Mouse (Mus musculus): ENCODE results near the gene Slc9a1. TPM values are rescaled to one million over a fixed set of nuclear protein-coding genes. Genes with fewer than 3 reads are reported as not detected.

Slc9a1 gene
- 19.4 TPM for polyA plus RNA-seq (2017; shearing (Covaris generic))

DNA sequence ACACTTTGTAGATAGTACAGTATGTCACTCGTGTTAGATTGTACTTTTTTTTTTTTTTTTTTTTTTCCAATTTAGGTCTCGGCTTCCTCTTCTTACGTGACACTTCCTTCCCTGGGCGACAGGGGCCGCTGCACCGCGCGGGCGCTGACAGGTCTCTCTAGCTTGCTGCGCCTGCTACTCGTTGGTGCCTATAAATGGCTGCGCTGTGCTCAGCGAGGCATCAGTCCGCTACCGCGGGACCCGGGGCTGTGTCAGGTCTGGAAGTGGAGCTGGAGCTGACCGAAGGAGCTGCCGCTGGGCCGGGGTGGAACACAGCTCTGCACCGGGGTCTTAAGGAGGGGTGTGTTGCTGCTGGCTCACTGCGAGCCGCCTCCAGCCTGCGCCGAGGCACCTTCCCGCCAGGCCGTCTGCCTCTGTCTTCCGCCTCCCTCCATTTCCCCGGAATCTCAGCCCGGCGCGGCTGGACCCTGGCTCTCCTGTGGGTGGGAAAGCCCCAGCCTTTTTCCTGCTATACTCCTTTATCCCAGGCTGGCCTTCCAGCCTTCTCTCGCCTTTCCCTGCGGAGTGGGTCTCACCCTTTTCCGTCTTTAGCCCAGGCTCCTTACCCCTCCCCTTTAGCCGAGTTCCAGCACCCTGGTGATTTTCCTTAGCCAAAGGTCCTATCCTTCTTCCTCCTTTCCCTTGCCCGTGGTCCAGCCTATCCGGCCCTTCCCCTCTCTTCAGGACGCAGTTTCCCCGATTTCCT is at the start of gene Slc9a1:
Gene Slc9a1 (plus strand): TSS at position 154 of the 745 bp plus-strand sequence.

DNA sequence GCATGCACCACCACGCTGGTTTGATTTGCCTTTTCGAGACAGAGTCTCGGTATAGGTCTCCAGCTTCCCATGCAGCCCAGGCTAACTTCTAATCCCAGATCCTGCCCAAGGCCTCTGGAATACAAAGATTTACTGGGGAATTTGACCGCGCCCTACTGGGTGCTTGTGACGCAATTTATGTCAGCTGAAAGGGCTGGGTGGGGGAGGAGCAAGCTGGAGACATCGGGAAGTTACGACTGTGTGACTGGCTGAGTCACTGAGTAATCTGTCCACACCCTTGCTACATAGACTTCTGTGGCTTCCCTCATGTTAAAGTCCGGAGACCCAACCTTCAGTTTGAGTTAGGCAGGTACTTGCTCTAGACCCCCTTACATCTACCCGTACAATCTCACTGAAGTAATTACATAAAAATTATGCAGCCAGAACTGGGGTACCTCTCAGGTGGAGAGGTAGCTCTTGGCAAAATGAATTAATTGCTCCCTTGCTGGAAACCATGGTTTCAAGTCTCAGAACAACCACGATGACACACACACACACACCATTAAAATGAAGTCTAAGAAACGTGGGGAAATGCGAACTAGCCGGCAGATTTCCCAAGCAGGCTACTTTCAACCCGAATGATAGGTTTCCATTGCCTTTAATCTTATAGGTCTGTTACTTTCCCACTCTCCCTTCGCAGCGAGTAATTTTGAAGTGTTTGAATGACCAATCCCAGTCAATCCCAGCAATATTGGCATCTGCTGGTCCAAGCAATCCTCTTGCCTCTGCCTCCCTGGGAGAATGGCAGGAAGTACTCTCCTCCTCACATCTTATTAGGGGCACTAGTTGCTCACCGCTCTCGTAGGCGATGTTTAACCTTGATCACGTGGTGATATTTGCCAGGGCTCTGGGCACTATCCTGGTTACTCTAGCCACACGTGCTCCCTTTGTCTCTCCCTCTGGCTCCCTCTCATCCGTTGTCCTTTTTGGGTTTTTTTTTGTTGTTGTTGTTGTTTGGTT is 15.8 kb upstream of the Slc9a1 start, which contains the start of gene Wdtc1:
Gene Wdtc1 (minus strand): TSS at position 115 of the 999 bp plus-strand sequence.

Other genes starting within 250 kb of the Slc9a1 start
- 93.6 TPM for gene Wasf2, start 239.2 kb upstream of the Slc9a1 start, polyA plus RNA-seq (2017; shearing (Covaris generic))
- not detected for gene Cd164l2, start 157.6 kb upstream of the Slc9a1 start, polyA plus RNA-seq (2017; shearing (Covaris generic))
- not detected for gene Gpr3, start 157.2 kb upstream of the Slc9a1 start, polyA plus RNA-seq (2017; shearing (Covaris generic))
- not detected for gene Map3k6, start 128.9 kb upstream of the Slc9a1 start, polyA plus RNA-seq (2017; shearing (Covaris generic))
- 53.8 TPM for gene Sytl1, start 106.6 kb upstream of the Slc9a1 start, polyA plus RNA-seq (2017; shearing (Covaris generic))
- gene Tmem222, start 91.9 kb upstream of the Slc9a1 start, polyA plus RNA-seq (2017; shearing (Covaris generic)) = 76.5 TPM
- 6.4 TPM for gene Wdtc1, start 16.2 kb upstream of the Slc9a1 start, polyA plus RNA-seq (2017; shearing (Covaris generic))
- not detected for gene Tent5b, start 110.4 kb downstream of the Slc9a1 start, polyA plus RNA-seq (2017; shearing (Covaris generic))
- gene Trnp1, start 128.8 kb downstream of the Slc9a1 start, polyA plus RNA-seq (2017; shearing (Covaris generic)) = not detected
- gene Kdf1, start 149.3 kb downstream of the Slc9a1 start, polyA plus RNA-seq (2017; shearing (Covaris generic)) = 0.72 TPM
- gene Nudc, start 176.3 kb downstream of the Slc9a1 start, polyA plus RNA-seq (2017; shearing (Covaris generic)) = 145 TPM
- gene Nr0b2, start 183.7 kb downstream of the Slc9a1 start, polyA plus RNA-seq (2017; shearing (Covaris generic)) = not detected
- gene Gpatch3, start 205.0 kb downstream of the Slc9a1 start, polyA plus RNA-seq (2017; shearing (Covaris generic)) = 16.9 TPM
- gene Gpn2, start 214.7 kb downstream of the Slc9a1 start, polyA plus RNA-seq (2017; shearing (Covaris generic)) = 22.0 TPM
- 23.2 TPM for gene Sfn, start 232.5 kb downstream of the Slc9a1 start, polyA plus RNA-seq (2017; shearing (Covaris generic))